In genomic region chr6:88904456-88904974, GRCm38 (mm10) we compare ENCODE assay signal across 14 mouse cellular contexts. TPM values are rescaled to one million over a fixed set of nuclear protein-coding genes. Genes with fewer than 3 reads are reported as not detected.
DNase-seq lines count a peak whose midpoint lies in the region; ATAC-seq lines count a peak whose summit lies in the region.
"Had no signal": no experiment of that assay in that cellular context is flagged by ENCODE, and none has a peak within 500 bp of the region (broad histone marks: within the 10 kb centered on the region; RNA-seq: fewer than 3 reads in every experiment).

No protein-coding gene starts in this region.

- H3K4me3 ChIP-seq in erythroblast, embryonic 14.5 days (replicated peaks): peak overlapping the region; percentile 81
- no peak overlapping the region for H3K4me3 ChIP-seq in limb, embryonic 13.5 days
- H3K4me3 ChIP-seq in limb, embryonic 10.5 days: no peak overlapping the region
- peak overlapping the region; percentile 87; the same call in 1 of the 2 replicates for H3K4me3 ChIP-seq in liver, embryonic 16.5 days (ENCODE audit: low read depth, low read length)

- ATAC-seq in erythroblast, adult 5-6 weeks (replicated peaks; ENCODE audit: low FRiP score, poor library complexity, severe bottlenecking): no peak
- no peak for ATAC-seq in limb, embryonic 13.5 days (ENCODE audit: low FRiP score, low read depth)
- no peak for ATAC-seq in liver, embryonic 16.5 days (ENCODE audit: low read depth)

- peaks cover 90% of the 10 kb centered on the region for H3K4me1 ChIP-seq in erythroblast, embryonic 14.5 days (ENCODE audit: control insufficient read depth)
- H3K4me1 ChIP-seq in limb, embryonic 13.5 days: peaks cover 35% of the 10 kb centered on the region
- H3K4me1 ChIP-seq in limb, embryonic 10.5 days: peaks cover 45% of the 10 kb centered on the region
- H3K4me1 ChIP-seq in liver, embryonic 16.5 days (ENCODE audit: control insufficient read depth, low read depth, low read length): peaks cover 69% of the 10 kb centered on the region

- H3K4me2 ChIP-seq in limb, embryonic 13.5 days (replicated peaks): 0 out of 2 replicates have a peak overlapping the region, but pooled peaks have one; percentile 94
- H3K4me2 ChIP-seq in liver, embryonic 16.5 days (ENCODE audit: low read depth, low read length): peak overlapping the region; percentile 86

- H3K36me3 ChIP-seq in erythroblast, embryonic 14.5 days (ENCODE audit: control insufficient read depth): peaks cover 65% of the 10 kb centered on the region
- H3K36me3 ChIP-seq in limb, embryonic 13.5 days: peaks cover 26% of the 10 kb centered on the region
- peaks cover 23% of the 10 kb centered on the region for H3K36me3 ChIP-seq in limb, embryonic 10.5 days
- peaks cover 6% of the 10 kb centered on the region for H3K36me3 ChIP-seq in liver, embryonic 16.5 days (ENCODE audit: control insufficient read depth, insufficient read depth)

- DNase-seq in limb, embryonic 10.5 days (ENCODE audit: low spot score): no peak
- DNase-seq in adipocyte (ENCODE audit: low spot score): peak; percentile 45
- no peak for DNase-seq in urinary bladder, adult 2 months (ENCODE audit: low spot score)
- no peak for DNase-seq in left cerebral cortex, adult 9 months (ENCODE audit: low spot score in 2 of 2)
- DNase-seq: cerebellum, adult 11 months; kidney, postnatal 10 days; lung, postnatal 14 days; thymus, postnatal 36 days had no signal

- H3K9me3 ChIP-seq in erythroblast, embryonic 14.5 days (ENCODE audit: control insufficient read depth, low read length): no peaks in the 10 kb centered on the region
- no peaks in the 10 kb centered on the region for H3K9me3 ChIP-seq in limb, embryonic 13.5 days
- H3K9me3 ChIP-seq in limb, embryonic 10.5 days (replicated peaks): no peaks in the 10 kb centered on the region
- H3K9me3 ChIP-seq in liver, embryonic 16.5 days (replicated peaks; ENCODE audit: control insufficient read depth, low read length): no peaks in the 10 kb centered on the region
- H3K9me3 ChIP-seq: embryonic facial prominence, embryonic 15.5 days had no signal

- H3K27me3 ChIP-seq in erythroblast, embryonic 14.5 days (ENCODE audit: control insufficient read depth): no peaks in the 10 kb centered on the region
- no peaks in the 10 kb centered on the region for H3K27me3 ChIP-seq in limb, embryonic 13.5 days
- H3K27me3 ChIP-seq in limb, embryonic 10.5 days (ENCODE audit: low read depth, poor library complexity, severe bottlenecking): no peaks in the 10 kb centered on the region
- no peaks in the 10 kb centered on the region for H3K27me3 ChIP-seq in liver, embryonic 16.5 days (ENCODE audit: control insufficient read depth, insufficient read depth, low read depth, low read length)
- H3K27me3 ChIP-seq: CH12.LX; embryonic facial prominence, embryonic 15.5 days had no signal

- no peak overlapping the region for H3K27ac ChIP-seq in limb, embryonic 13.5 days
- H3K27ac ChIP-seq in limb, embryonic 10.5 days: no peak overlapping the region
- H3K27ac ChIP-seq in liver, embryonic 16.5 days (ENCODE audit: low read length): peak overlapping the region; percentile 19
- H3K27ac ChIP-seq: embryonic facial prominence, embryonic 15.5 days had no signal

- H3K9ac ChIP-seq in limb, embryonic 13.5 days: no peak overlapping the region
- H3K9ac ChIP-seq in liver, embryonic 16.5 days (ENCODE audit: low read depth, low read length): no peak overlapping the region; the same call in 1 of the 2 replicates
- H3K9ac ChIP-seq: embryonic facial prominence, embryonic 15.5 days had no signal

- 85% methylated on average over 4 of the region's 4 CpGs for WGBS in limb, embryonic 13.5 days
- 87% methylated on average over 4 of the region's 4 CpGs for WGBS in limb, embryonic 10.5 days
- WGBS in liver, embryonic 16.5 days (ENCODE audit: insufficient replicate concordance): 79% methylated on average over 4 of the region's 4 CpGs

RNA-seq across cellular contexts. Expression of gene Tpra1, which starts 2.5 kb away (rescaled TPM):
- 39.5 and 40.0 TPM in 2 replicates for polyA plus RNA-seq in erythroblast, embryonic 14.5 days (2012)
- 112 and 136 TPM in 2 replicates for total RNA-seq in erythroblast, adult 5-6 weeks (2015; ENCODE audit: low replicate concordance)
- total RNA-seq in erythroblast, adult 5-6 weeks (2017; ENCODE audit: low replicate concordance): 210 and 272 TPM in 2 replicates
- polyA plus RNA-seq in limb, embryonic 13.5 days (2015; fragmentation: Nextera tagmentation; extraction: Ambion mirVana): 89.5 and 89.6 TPM in 2 replicates
- 48.7 and 60.3 TPM in 2 replicates for polyA plus RNA-seq in limb, embryonic 10.5 days (2016; fragmentation: Nextera tagmentation; extraction: Ambion mirVana)
- 56.9 and 60.3 TPM in 2 replicates for polyA plus RNA-seq in liver, embryonic 16.5 days (2015; fragmentation: Nextera tagmentation; extraction: Ambion mirVana)
- polyA plus RNA-seq in urinary bladder, adult 2 months (2012; rRNA removed): 88.4 and 107 TPM in 2 replicates

RNA-seq across cellular contexts. Expression of gene Mcm2, which starts 5.9 kb away (rescaled TPM):
- 101 and 128 TPM in 2 replicates for polyA plus RNA-seq in erythroblast, embryonic 14.5 days (2012)
- total RNA-seq in erythroblast, adult 5-6 weeks (2015; ENCODE audit: low replicate concordance): 30.6 and 34.7 TPM in 2 replicates
- 78.5 and 87.8 TPM in 2 replicates for total RNA-seq in erythroblast, adult 5-6 weeks (2017; ENCODE audit: low replicate concordance)
- polyA plus RNA-seq in limb, embryonic 13.5 days (2015; fragmentation: Nextera tagmentation; extraction: Ambion mirVana): 144 and 146 TPM in 2 replicates
- polyA plus RNA-seq in limb, embryonic 10.5 days (2016; fragmentation: Nextera tagmentation; extraction: Ambion mirVana): 281 and 283 TPM in 2 replicates
- 128 and 136 TPM in 2 replicates for polyA plus RNA-seq in liver, embryonic 16.5 days (2015; fragmentation: Nextera tagmentation; extraction: Ambion mirVana)
- 10.0 and 14.5 TPM in 2 replicates for polyA plus RNA-seq in urinary bladder, adult 2 months (2012; rRNA removed)

RNA-seq across cellular contexts. Expression of gene Podxl2, which starts 29.7 kb away (rescaled TPM):
- polyA plus RNA-seq in erythroblast, embryonic 14.5 days (2012): 0.18 and 0.28 TPM in 2 replicates
- not detected in 2 replicates for total RNA-seq in erythroblast, adult 5-6 weeks (2015; ENCODE audit: low replicate concordance)
- not detected in 2 replicates for total RNA-seq in erythroblast, adult 5-6 weeks (2017; ENCODE audit: low replicate concordance)
- 108 and 114 TPM in 2 replicates for polyA plus RNA-seq in limb, embryonic 13.5 days (2015; fragmentation: Nextera tagmentation; extraction: Ambion mirVana)
- 31.1 and 50.4 TPM in 2 replicates for polyA plus RNA-seq in limb, embryonic 10.5 days (2016; fragmentation: Nextera tagmentation; extraction: Ambion mirVana)
- polyA plus RNA-seq in liver, embryonic 16.5 days (2015; fragmentation: Nextera tagmentation; extraction: Ambion mirVana): 0.51 and 1.6 TPM in 2 replicates
- polyA plus RNA-seq in urinary bladder, adult 2 months (2012; rRNA removed): 23.2 and 24.2 TPM in 2 replicates

Comparison
In these comparisons a context has a peak if more than half of its experiments do, and no peak if none do; other contexts are left out.
1. H3K4me3 ChIP-seq: peak in erythroblast, embryonic 14.5 days (single experiment) and liver, embryonic 16.5 days (single experiment); none in limb, embryonic 13.5 days (single experiment) and limb, embryonic 10.5 days (single experiment).